Mouse (Mus musculus) ovary, adult 2 months (tissue): Measurements from ENCODE around the gene Alpi. TPM values are rescaled to one million over a fixed set of nuclear protein-coding genes. Genes with fewer than 3 reads are reported as not detected.

Source experiments
- polyA plus RNA-seq: library from polyadenylated mRNA; depleted of rRNA; stranded (reverse); fragments of >200 nt; gene quantifications from 2 replicates; pipeline ENCODE4 v1.2.3, GENCODE M21; 2012; rRNA removed

The Alpi gene
- 0.62 and 0.75 TPM in 2 replicates for polyA plus RNA-seq

GRCm38 (mm10) chr1:87101411-87101810 lies at the start of gene Alpi:
Alpi (minus strand) TSS chr1:87101606.

GRCm38 (mm10) chr1:87124673-87125072 lies 23.3 kb upstream of the Alpi start, which contains the start of gene Akp3:
Akp3 (plus strand) TSS chr1:87124973.

DNA sequence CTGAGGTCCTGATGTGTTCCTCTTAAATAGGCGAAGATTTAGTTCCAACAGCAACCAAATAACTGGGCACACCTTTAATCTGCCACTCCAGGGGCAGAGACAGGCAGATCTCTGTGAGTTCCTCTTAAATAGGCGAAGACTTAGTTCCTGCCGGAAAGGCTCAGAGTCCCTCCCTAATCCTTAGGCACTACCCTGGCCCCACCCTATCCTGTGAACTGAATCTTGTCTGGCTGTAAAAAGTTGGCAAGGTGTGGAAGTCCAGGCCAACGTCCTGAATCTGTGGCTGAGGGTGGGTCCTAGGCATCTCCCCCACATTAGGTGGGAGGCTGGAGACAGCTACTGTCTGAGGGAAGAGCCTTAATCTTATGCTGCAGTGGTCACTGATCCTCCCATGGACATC lies 11.6 kb downstream of the Alpi start, which contains the start of gene Alppl2:
Gene Alppl2, minus strand, starts transcription at position 101 of the 400 bp plus-strand sequence.

Other genes starting within 250 kb of the Alpi start
- gene Alppl2, start 11.7 kb downstream of the Alpi start, polyA plus RNA-seq: 0.24 and 0.45 TPM in 2 replicates
- 0.52 and 0.70 TPM in 2 replicates for gene Akp3, start 23.4 kb upstream of the Alpi start, polyA plus RNA-seq
- gene Ecel1, start 54.9 kb upstream of the Alpi start, polyA plus RNA-seq: 2.5 and 3.4 TPM in 2 replicates
- gene Prss56, start 81.7 kb upstream of the Alpi start, polyA plus RNA-seq: 0.69 and 1.3 TPM in 2 replicates
- gene Chrnd, start 89.0 kb upstream of the Alpi start, polyA plus RNA-seq: 0.41 and 0.55 TPM in 2 replicates
- 0.33 and 0.85 TPM in 2 replicates for gene Chrng, start 103.1 kb upstream of the Alpi start, polyA plus RNA-seq
- 21.6 and 28.3 TPM in 2 replicates for gene Eif4e2, start 112.3 kb upstream of the Alpi start, polyA plus RNA-seq
- 137 and 166 TPM in 2 replicates for gene Efhd1, start 162.8 kb upstream of the Alpi start, polyA plus RNA-seq
- 25.4 and 29.7 TPM in 2 replicates for gene Gigyf2, start 225.4 kb upstream of the Alpi start, polyA plus RNA-seq